Mouse (Mus musculus) hematopoietic stem cell, adult 5-6 weeks (primary cell): ENCODE results near the gene Agap1. TPM values are rescaled to one million over a fixed set of nuclear protein-coding genes. Genes with fewer than 3 reads are reported as not detected.

Experiments
- ATAC-seq, 2 experiments: fragments of 125-278 bp in 1 of 2; replicated peaks in 1 of 2; 2 replicates each; pipeline ENCODE4 v1.8.0; 2016 to 2017; ENCODE audit warnings: inconsistent platforms in 2 of 2, mild to moderate bottlenecking in 2 of 2, moderate number of reproducible peaks in 2 of 2, low read depth in 1 of 2, moderate TSS enrichment in 1 of 2; ENCODE audit not compliant: low FRiP score in 2 of 2, poor library complexity in 2 of 2, severe bottlenecking in 2 of 2, insufficient read depth in 1 of 2, low TSS enrichment in 1 of 2
- total RNA-seq: library from RNA; stranded (forward); fragments of 172-1452, 232-1000 nt; gene quantifications from 2 replicates; pipeline ENCODE4 v1.2.3, GENCODE M21; 2017

Gene Agap1
- total RNA-seq, 1 experiment from 2014 or later = 8.4 TPM

- ATAC-seq = peak in 1 of 2 experiments; percentile 18; a peak in 1 of 4 replicates
Measured at GRCm38 (mm10) chr1:89580999-89581765, 126.6 kb downstream of the Agap1 start.

GRCm38 (mm10) chr1:89581766-89582125 is 127.1 kb downstream of the Agap1 start:
- ATAC-seq = no peak

- no peak for ATAC-seq
Measured at GRCm38 (mm10) chr1:89583369-89583768, 128.8 kb downstream of the Agap1 start.

GRCm38 (mm10) chr1:89586991-89587683 is 132.5 kb downstream of the Agap1 start:
- no peak for ATAC-seq

GRCm38 (mm10) chr1:89588154-89588553 is 133.5 kb downstream of the Agap1 start:
- no peak for ATAC-seq

- ATAC-seq = no peak
Measured at GRCm38 (mm10) chr1:89590994-89591393, 136.4 kb downstream of the Agap1 start.

GRCm38 (mm10) chr1:89593219-89593618 is 138.6 kb downstream of the Agap1 start:
- no peak for ATAC-seq

- ATAC-seq = no peak
Measured at GRCm38 (mm10) chr1:89594999-89595398, 140.4 kb downstream of the Agap1 start.

- ATAC-seq = no peak
Measured at GRCm38 (mm10) chr1:89595421-89595820, 140.8 kb downstream of the Agap1 start.

GRCm38 (mm10) chr1:89596223-89596622 is 141.6 kb downstream of the Agap1 start:
- ATAC-seq = no peak

- no peak for ATAC-seq
Measured at GRCm38 (mm10) chr1:89598906-89599305, 144.3 kb downstream of the Agap1 start.

GRCm38 (mm10) chr1:89599983-89600741 is 145.6 kb downstream of the Agap1 start:
- no peak for ATAC-seq

GRCm38 (mm10) chr1:89601349-89601748 is 146.7 kb downstream of the Agap1 start:
- ATAC-seq = no peak

GRCm38 (mm10) chr1:89602879-89603278 is 148.3 kb downstream of the Agap1 start:
- ATAC-seq = peak; percentile 84 to 90

GRCm38 (mm10) chr1:89606612-89607011 is 152.0 kb downstream of the Agap1 start:
- ATAC-seq = no peak

- no peak for ATAC-seq
Measured at GRCm38 (mm10) chr1:89608766-89609165, 154.2 kb downstream of the Agap1 start.

- peak; percentile 38 to 42; a peak in 2 of 4 replicates for ATAC-seq
Measured at GRCm38 (mm10) chr1:89609964-89610363, 155.4 kb downstream of the Agap1 start.

- ATAC-seq = no peak
Measured at GRCm38 (mm10) chr1:89611521-89611920, 156.9 kb downstream of the Agap1 start.
